Mouse (Mus musculus): Measurements from ENCODE around the gene 2510009E07Rik. TPM values are rescaled to one million over a fixed set of nuclear protein-coding genes. Genes with fewer than 3 reads are reported as not detected.

2510009E07Rik gene
- polyA plus RNA-seq, 1 experiment from 2014 or later = 14.5 TPM

DNA sequence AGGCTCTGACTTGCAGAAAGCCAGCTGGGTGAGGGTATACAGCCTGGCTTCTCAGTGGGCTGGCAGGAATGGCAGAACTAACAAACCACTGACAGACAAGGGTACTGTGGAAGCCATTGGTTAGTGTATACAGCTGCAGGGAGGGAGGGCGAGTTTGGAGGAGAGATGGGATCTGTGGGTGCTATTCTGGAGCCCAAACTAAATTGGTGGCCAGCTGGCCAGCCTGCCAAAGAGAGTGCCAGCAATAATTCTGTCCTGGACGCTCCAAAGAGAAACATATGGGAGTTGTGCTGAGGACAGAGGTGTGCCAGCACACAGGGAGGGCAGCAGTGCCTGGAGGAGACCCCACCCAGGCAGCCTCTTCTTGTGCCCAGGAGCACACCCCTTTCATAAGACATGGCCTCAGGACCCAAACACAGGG is 50.8 kb downstream of the 2510009E07Rik start:
- H3K27ac ChIP-seq = peak overlapping the region; percentile 76
- 85% methylated on average over 2 of the region's 2 CpGs for WGBS

DNA sequence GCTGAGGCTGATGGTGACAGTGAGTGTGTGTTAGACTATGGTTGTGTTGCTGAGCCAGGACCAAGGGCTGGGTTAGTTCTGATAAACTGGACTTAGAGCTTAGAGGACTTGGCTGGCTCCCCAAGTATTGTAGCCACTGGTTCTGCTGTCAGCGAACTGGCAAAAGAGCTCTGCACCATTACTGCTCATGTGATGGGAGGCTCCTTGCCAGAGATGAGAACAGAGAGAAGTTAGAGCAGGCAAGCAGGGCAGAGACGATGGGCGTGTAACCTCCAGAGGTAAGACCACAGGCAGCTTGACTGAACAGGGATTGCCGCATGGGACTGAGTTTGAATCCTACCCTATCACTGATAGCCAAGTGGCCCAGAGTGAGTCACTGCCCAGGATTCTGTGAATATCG is 51.6 kb downstream of the 2510009E07Rik start:
- Histone ChIP-seq H3K4me3 (no peak overlapping the region), H3K27ac (peak overlapping the region; percentile 52; the same call in 1 of the 2 replicates), H3K36me3 (peaks cover 25% of the 10 kb centered on the region), H3K4me1 (peaks cover 56% of the 10 kb centered on the region), H3K9me3 (no peaks in the 10 kb centered on the region), H3K27me3 (ENCODE audit: insufficient read depth, poor library complexity, severe bottlenecking) (no peaks in the 10 kb centered on the region)
- no peak for DNase-seq (ENCODE audit: low spot score)
- WGBS = 86% methylated on average over 5 of the region's 5 CpGs

More for the DNA sequence above, 50.8 kb downstream of the 2510009E07Rik start:
- Histone ChIP-seq H3K9me3 (no peaks in the 10 kb centered on the region), H3K4me1 (peaks cover 56% of the 10 kb centered on the region), H3K27me3 (ENCODE audit: insufficient read depth, poor library complexity, severe bottlenecking) (no peaks in the 10 kb centered on the region), H3K36me3 (peaks cover 25% of the 10 kb centered on the region), H3K4me3 (no peak overlapping the region)
- no peak for DNase-seq (ENCODE audit: low spot score)

- Histone ChIP-seq H3K36me3 (peaks cover 25% of the 10 kb centered on the region), H3K9me3 (no peaks in the 10 kb centered on the region), H3K27ac (peak overlapping the region; percentile 52), H3K27me3 (ENCODE audit: insufficient read depth, poor library complexity, severe bottlenecking) (no peaks in the 10 kb centered on the region), H3K4me3 (no peak overlapping the region), H3K4me1 (peaks cover 56% of the 10 kb centered on the region)
- WGBS = 53% methylated on average over 3 of the region's 3 CpGs
- no peak for DNase-seq (ENCODE audit: low spot score)
Observed at GRCm38 (mm10) chr16:21641944-21642343, 52.5 kb downstream of the 2510009E07Rik start.

- Histone ChIP-seq H3K36me3 (peaks cover 25% of the 10 kb centered on the region), H3K27me3 (ENCODE audit: insufficient read depth, poor library complexity, severe bottlenecking) (no peaks in the 10 kb centered on the region), H3K9me3 (no peaks in the 10 kb centered on the region), H3K4me1 (peaks cover 54% of the 10 kb centered on the region), H3K4me3 (no peak overlapping the region), H3K27ac (peak overlapping the region; percentile 22; the same call in 1 of the 2 replicates)
- DNase-seq (ENCODE audit: low spot score) = no peak
- 71% methylated on average over 7 of the region's 7 CpGs for WGBS
Observed at GRCm38 (mm10) chr16:21640766-21641499, 53.5 kb downstream of the 2510009E07Rik start.

DNA sequence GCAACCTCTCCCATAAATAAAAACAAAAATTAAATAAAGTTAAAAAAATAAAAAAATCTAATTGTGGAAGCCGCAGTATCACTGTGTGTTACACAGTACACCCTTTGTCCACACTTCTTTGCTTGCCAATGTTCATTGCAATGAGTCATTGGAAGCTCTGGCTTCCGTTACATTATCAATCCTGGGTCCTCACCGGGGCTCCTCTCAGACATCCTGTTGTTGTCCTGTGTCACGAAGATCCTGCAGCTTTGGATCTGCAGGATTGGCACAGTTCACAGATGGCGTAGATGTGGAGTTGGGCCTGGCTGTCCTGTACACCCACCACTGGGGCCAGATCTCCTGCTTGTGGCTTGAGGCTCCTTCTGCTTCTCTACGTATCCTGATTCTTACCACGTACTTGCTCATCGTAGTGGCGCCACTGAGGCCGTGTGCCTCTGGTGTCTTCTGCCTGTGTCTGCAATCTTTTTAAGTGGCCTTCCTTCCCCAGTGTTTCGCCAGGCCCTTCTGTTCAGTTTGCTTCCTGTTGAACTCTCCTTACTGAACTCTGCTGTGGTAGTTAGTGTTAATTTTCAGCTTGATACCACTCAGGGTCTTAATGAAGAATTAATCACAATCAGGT is 57.2 kb downstream of the 2510009E07Rik start:
- 75% methylated on average over 11 of the region's 11 CpGs for WGBS
- H3K4me3 ChIP-seq = no peak overlapping the region
- no peaks in the 10 kb centered on the region for H3K27me3 ChIP-seq (ENCODE audit: insufficient read depth, poor library complexity, severe bottlenecking)
- H3K36me3 ChIP-seq = peaks cover 5% of the 10 kb centered on the region; the same call in 1 of the 2 replicates
- no peak for DNase-seq (ENCODE audit: low spot score)
- H3K9me3 ChIP-seq = no peaks in the 10 kb centered on the region
- peaks cover 26% of the 10 kb centered on the region for H3K4me1 ChIP-seq
- no peak overlapping the region for H3K27ac ChIP-seq

DNA sequence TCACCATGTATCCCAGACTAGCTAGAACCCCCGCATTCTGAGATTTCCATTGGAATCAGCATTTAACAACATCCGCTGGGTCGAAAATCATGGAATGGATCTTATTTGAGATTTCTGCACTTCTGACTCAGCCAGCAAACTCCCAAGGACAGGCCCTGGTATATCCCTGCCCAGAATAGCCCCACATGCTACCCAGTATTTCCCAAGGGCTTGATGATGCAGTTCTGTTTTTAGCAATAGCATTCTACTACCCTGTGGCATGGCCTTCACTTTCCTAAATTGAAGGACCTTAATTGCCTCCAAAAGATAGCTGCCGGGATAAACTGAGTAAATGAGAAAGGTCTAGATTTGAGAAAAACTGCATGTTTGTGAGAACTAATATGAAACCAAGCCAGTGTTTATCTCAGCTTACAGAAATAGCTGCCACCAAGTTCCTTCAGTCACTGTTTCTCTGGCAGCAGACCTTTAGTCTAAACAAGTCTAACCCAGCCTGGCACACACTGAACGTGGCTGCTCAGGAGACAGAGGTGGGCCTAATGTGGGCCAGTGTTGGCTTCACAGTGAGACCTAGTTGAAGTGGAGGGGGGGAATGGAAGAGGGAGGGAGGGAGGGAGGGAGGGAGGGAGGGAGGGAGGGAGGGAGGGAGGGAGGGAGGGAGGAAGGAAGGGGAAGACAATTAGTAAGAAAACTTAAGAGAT is 58.2 kb downstream of the 2510009E07Rik start:
- 75% methylated on average over 5 of the region's 5 CpGs for WGBS
- Histone ChIP-seq H3K27me3 (ENCODE audit: insufficient read depth, poor library complexity, severe bottlenecking) (no peaks in the 10 kb centered on the region), H3K27ac (peak overlapping the region; percentile 10; the same call in 1 of the 2 replicates), H3K9me3 (no peaks in the 10 kb centered on the region), H3K36me3 (0 out of 2 replicates have a peak, but pooled peaks cover 2% of the 10 kb centered on the region), H3K4me1 (peaks cover 17% of the 10 kb centered on the region; the same call in 1 of the 2 replicates), H3K4me3 (no peak overlapping the region)
- no peak for DNase-seq (ENCODE audit: low spot score)

- Histone ChIP-seq H3K27ac (no peak overlapping the region), H3K27me3 (ENCODE audit: insufficient read depth, poor library complexity, severe bottlenecking) (no peaks in the 10 kb centered on the region), H3K9me3 (no peaks in the 10 kb centered on the region), H3K4me1 (peaks cover 11% of the 10 kb centered on the region; the same call in 1 of the 2 replicates), H3K4me3 (no peak overlapping the region), H3K36me3 (no peaks in the 10 kb centered on the region)
- DNase-seq (ENCODE audit: low spot score) = no peak
Observed at GRCm38 (mm10) chr16:21634460-21634859, 60.0 kb downstream of the 2510009E07Rik start.

DNA sequence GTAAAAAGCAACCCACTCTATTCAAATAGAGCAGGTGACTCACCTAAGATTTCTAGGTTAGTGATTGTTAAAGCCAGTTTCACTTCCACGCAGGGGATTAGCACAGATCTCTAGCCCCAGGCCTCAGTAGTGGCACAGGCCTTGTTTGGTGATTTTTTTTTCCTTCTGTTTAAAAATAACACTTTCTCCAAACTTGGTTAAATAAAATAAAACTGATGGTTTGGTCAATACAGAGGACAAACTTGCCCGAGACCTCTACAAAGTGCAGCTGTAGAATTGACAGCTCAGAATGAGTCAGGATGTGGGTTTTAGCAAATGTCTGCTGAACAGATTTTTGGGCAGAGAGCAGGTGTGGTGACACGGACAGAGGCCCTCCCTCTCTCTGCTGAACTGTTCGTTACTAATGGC is 62.6 kb downstream of the 2510009E07Rik start:
- Histone ChIP-seq H3K9me3 (no peaks in the 10 kb centered on the region), H3K4me1 (peaks cover 26% of the 10 kb centered on the region), H3K4me3 (no peak overlapping the region), H3K27me3 (ENCODE audit: insufficient read depth, poor library complexity, severe bottlenecking) (no peaks in the 10 kb centered on the region), H3K36me3 (no peaks in the 10 kb centered on the region), H3K27ac (no peak overlapping the region)
- WGBS = 82% methylated on average over 4 of the region's 4 CpGs
- DNase-seq (ENCODE audit: low spot score) = no peak

- no peaks in the 10 kb centered on the region for H3K36me3 ChIP-seq
- peaks cover 24% of the 10 kb centered on the region for H3K4me1 ChIP-seq
- no peaks in the 10 kb centered on the region for H3K9me3 ChIP-seq
- H3K27me3 ChIP-seq (ENCODE audit: insufficient read depth, poor library complexity, severe bottlenecking) = no peaks in the 10 kb centered on the region
- DNase-seq (ENCODE audit: low spot score) = no peak
- H3K4me3 ChIP-seq = no peak overlapping the region
- H3K27ac ChIP-seq = no peak overlapping the region
- 88% methylated on average over 4 of the region's 4 CpGs for WGBS
Observed at GRCm38 (mm10) chr16:21630614-21631013, 63.9 kb downstream of the 2510009E07Rik start.

DNA sequence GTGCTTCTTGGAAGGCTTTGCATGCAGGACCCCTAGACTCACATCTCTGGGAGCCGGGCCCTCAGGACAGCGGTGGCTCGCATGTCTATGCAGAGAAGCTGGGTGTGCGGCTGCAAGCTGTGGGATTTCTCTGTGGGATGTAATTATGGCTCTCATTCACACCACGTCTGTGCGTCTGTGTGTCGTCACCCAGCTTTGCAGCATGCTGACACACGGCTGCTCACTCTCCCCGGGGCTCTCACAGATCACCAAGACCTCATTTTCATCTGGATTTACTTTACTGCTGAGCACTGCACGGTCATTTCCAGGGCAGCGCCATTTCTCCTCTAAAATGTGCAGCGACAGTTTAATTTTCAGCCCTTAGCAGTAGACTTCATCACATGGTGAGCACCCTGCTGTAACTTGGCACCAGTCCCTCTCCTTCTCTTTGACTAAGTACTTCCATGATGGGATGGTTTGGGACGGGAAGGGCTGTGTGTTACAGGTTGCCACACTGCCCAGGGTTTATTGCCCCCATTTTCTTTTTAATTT is 66.3 kb downstream of the 2510009E07Rik start:
- DNase-seq (ENCODE audit: low spot score) = no peak
- 60% methylated on average over 13 of the region's 13 CpGs for WGBS

GRCm38 (mm10) chr16:21627248-21627647 is 67.2 kb downstream of the 2510009E07Rik start:
- Histone ChIP-seq H3K27ac (no peak overlapping the region), H3K27me3 (ENCODE audit: insufficient read depth, poor library complexity, severe bottlenecking) (no peaks in the 10 kb centered on the region), H3K36me3 (no peaks in the 10 kb centered on the region), H3K4me3 (no peak overlapping the region), H3K4me1 (peaks cover 27% of the 10 kb centered on the region), H3K9me3 (no peaks in the 10 kb centered on the region)
- WGBS = 79% methylated on average over 6 of the region's 6 CpGs
- no peak for DNase-seq (ENCODE audit: low spot score)

More for the DNA sequence above, 66.3 kb downstream of the 2510009E07Rik start:
- Histone ChIP-seq H3K27me3 (ENCODE audit: insufficient read depth, poor library complexity, severe bottlenecking) (no peaks in the 10 kb centered on the region), H3K9me3 (no peaks in the 10 kb centered on the region), H3K36me3 (no peaks in the 10 kb centered on the region), H3K4me1 (peaks cover 24% of the 10 kb centered on the region), H3K4me3 (no peak overlapping the region), H3K27ac (no peak overlapping the region)

- WGBS = 80% methylated on average over 6 of the region's 6 CpGs
- no peak overlapping the region for H3K4me3 ChIP-seq
- no peaks in the 10 kb centered on the region for H3K36me3 ChIP-seq
- no peaks in the 10 kb centered on the region for H3K9me3 ChIP-seq
- H3K27ac ChIP-seq = no peak overlapping the region; the same call in 1 of the 2 replicates
- no peaks in the 10 kb centered on the region for H3K27me3 ChIP-seq (ENCODE audit: insufficient read depth, poor library complexity, severe bottlenecking)
- peaks cover 27% of the 10 kb centered on the region for H3K4me1 ChIP-seq
- DNase-seq (ENCODE audit: low spot score) = no peak
Observed at GRCm38 (mm10) chr16:21625784-21626634, 68.5 kb downstream of the 2510009E07Rik start.
